Mouse (Mus musculus): ENCODE results near the gene Asnsd1. TPM values are rescaled to one million over a fixed set of nuclear protein-coding genes. Genes with fewer than 3 reads are reported as not detected.
"Not testable (repeated sequence)": the region's sequence is repeated elsewhere in the genome, so short reads cannot be mapped to it uniquely, and the experiment has no call there.

Gene Asnsd1
- 10 to 100 TPM; 48.9 to 49.9 TPM for total RNA-seq (2021)
- long read RNA-seq, experiment 1, transcript Asnsd1-201 (6 exons, 2,442 nt) = major isoform, 60 of 76 reads
- long read RNA-seq, experiment 1, partial matches to known transcripts = 12 of 76 reads
- long read RNA-seq, experiment 1, other reads (novel, unspliced or antisense) = 0 of 76 reads
- long read RNA-seq, experiment 2, transcript Asnsd1-201 (6 exons, 2,442 nt) = major isoform, 70 of 82 reads
- long read RNA-seq, experiment 2, partial matches to known transcripts = 5 of 82 reads
- long read RNA-seq, experiment 2, other reads (novel, unspliced or antisense) = 5 of 82 reads

- peak; percentile 97 for DNase-seq
These were observed at the start of gene Asnsd1, which contains the start of the genes Asdurf and Gm28551 for GRCm38 (mm10) chr1:53352327-53353261. Gene Asnsd1 (minus strand): TSS chr1:53352752. Gene Asdurf (minus strand): TSS chr1:53352619. Gene Gm28551 (minus strand): TSS chr1:53352667.

- peak; percentile 11 for DNase-seq
These were observed 41.6 kb upstream of the Asnsd1 start for GRCm38 (mm10) chr1:53393936-53394760.

- no peak for DNase-seq
These were observed 36.2 kb upstream of the Asnsd1 start for GRCm38 (mm10) chr1:53388762-53389161.

GRCm38 (mm10) chr1:53384085-53384688, 31.6 kb upstream of the Asnsd1 start:
- DNase-seq = no peak

GRCm38 (mm10) chr1:53377731-53378130, 25.2 kb upstream of the Asnsd1 start:
- no peak for DNase-seq

- not testable (repeated sequence) for DNase-seq
These were observed 23.4 kb upstream of the Asnsd1 start for GRCm38 (mm10) chr1:53375965-53376364.

- no peak for DNase-seq
These were observed 6.4 kb upstream of the Asnsd1 start for GRCm38 (mm10) chr1:53358988-53359387.

- DNase-seq = no peak
These were observed 11.5 kb downstream of the Asnsd1 start for GRCm38 (mm10) chr1:53341071-53341470.

- not testable (repeated sequence) for DNase-seq
These were observed 15.1 kb downstream of the Asnsd1 start for GRCm38 (mm10) chr1:53337403-53337802.

- no peak for DNase-seq
These were observed 17.1 kb downstream of the Asnsd1 start for GRCm38 (mm10) chr1:53335465-53335864.

GRCm38 (mm10) chr1:53333527-53333926, 19.0 kb downstream of the Asnsd1 start:
- DNase-seq = not testable (repeated sequence)

GRCm38 (mm10) chr1:53324827-53325494, 27.6 kb downstream of the Asnsd1 start:
- no peak for DNase-seq

- DNase-seq = no peak
These were observed 28.3 kb downstream of the Asnsd1 start for GRCm38 (mm10) chr1:53324277-53324676.

- no peak for DNase-seq
These were observed 29.3 kb downstream of the Asnsd1 start for GRCm38 (mm10) chr1:53323254-53323653.

GRCm38 (mm10) chr1:53321662-53322344, 30.7 kb downstream of the Asnsd1 start:
- no peak for DNase-seq

- DNase-seq = peak; percentile 75
These were observed 39.3 kb downstream of the Asnsd1 start, which contains the start of gene Osgepl1 for GRCm38 (mm10) chr1:53312989-53313967. Gene Osgepl1 (plus strand): TSS chr1:53313624.

GRCm38 (mm10) chr1:53300506-53300905, 52.0 kb downstream of the Asnsd1 start:
- no peak for DNase-seq

- DNase-seq = peak; percentile 94
These were observed 55.8 kb downstream of the Asnsd1 start, which contains the start of the genes Pms1, Ormdl1 and Gm28778 for GRCm38 (mm10) chr1:53296581-53297383. Gene Pms1 (minus strand): TSS chr1:53297018. Gene Ormdl1 (plus strand): TSS chr1:53297095. Gene Gm28778 (plus strand): TSS chr1:53297111.
